Mouse (Mus musculus): ENCODE measurements around the gene Gm7029. TPM values are rescaled to one million over a fixed set of nuclear protein-coding genes. Genes with fewer than 3 reads are reported as not detected.
"Not testable (repeated sequence)": the region's sequence is repeated elsewhere in the genome, so short reads cannot be mapped to it uniquely, and the experiment has no call there.

The Gm7029 gene
- polyA plus RNA-seq, 1 experiment from 2014 or later = not detected

GRCm38 (mm10) chr17:33844196-33844595 is 29.4 kb upstream of the Gm7029 start:
- Histone ChIP-seq H3K4me3 (replicated peaks; ENCODE audit: low read length) (no peak overlapping the region), H3K27me3 (ENCODE audit: control insufficient read depth, insufficient read depth, low read length) (no peaks in the 10 kb centered on the region), H3K36me3 (ENCODE audit: control insufficient read depth, insufficient read depth, low read length) (no peaks in the 10 kb centered on the region), H3K4me2 (ENCODE audit: low read depth, low read length) (no peak overlapping the region), H3K27ac (ENCODE audit: low read length) (no peak overlapping the region), H3K4me1 (ENCODE audit: control insufficient read depth, insufficient read depth, low read length) (peaks cover 11% of the 10 kb centered on the region; the same call in 1 of the 2 replicates), H3K9ac (ENCODE audit: low read length) (peak overlapping the region; percentile 85; the same call in 1 of the 2 replicates), H3K9me3 (replicated peaks; ENCODE audit: control insufficient read depth, low read length) (no peaks in the 10 kb centered on the region)
- no peak for ATAC-seq (ENCODE audit: insufficient read depth, low FRiP score)
- 64% methylated on average over 1 of the region's 1 CpGs for WGBS

- Histone ChIP-seq H3K4me2 (ENCODE audit: low read depth, low read length) (no peak overlapping the region), H3K4me1 (ENCODE audit: control insufficient read depth, insufficient read depth, low read length) (peaks cover 8% of the 10 kb centered on the region; the same call in 1 of the 2 replicates), H3K27ac (ENCODE audit: low read length) (no peak overlapping the region), H3K4me3 (replicated peaks; ENCODE audit: low read length) (no peak overlapping the region), H3K36me3 (ENCODE audit: control insufficient read depth, insufficient read depth, low read length) (no peaks in the 10 kb centered on the region), H3K9me3 (replicated peaks; ENCODE audit: control insufficient read depth, low read length) (no peaks in the 10 kb centered on the region), H3K9ac (ENCODE audit: low read length) (no peak overlapping the region), H3K27me3 (ENCODE audit: control insufficient read depth, insufficient read depth, low read length) (no peaks in the 10 kb centered on the region)
- ATAC-seq (ENCODE audit: insufficient read depth, low FRiP score) = no peak
- WGBS = 86% methylated on average over 8 of the region's 8 CpGs
Measured at GRCm38 (mm10) chr17:33848139-33848538, 25.5 kb upstream of the Gm7029 start.

- Histone ChIP-seq H3K4me3 (replicated peaks; ENCODE audit: low read length) (no peak overlapping the region), H3K27me3 (ENCODE audit: control insufficient read depth, insufficient read depth, low read length) (no peaks in the 10 kb centered on the region), H3K9ac (ENCODE audit: low read length) (no peak overlapping the region), H3K27ac (ENCODE audit: low read length) (no peak overlapping the region), H3K9me3 (replicated peaks; ENCODE audit: control insufficient read depth, low read length) (no peaks in the 10 kb centered on the region), H3K36me3 (ENCODE audit: control insufficient read depth, insufficient read depth, low read length) (no peaks in the 10 kb centered on the region), H3K4me2 (ENCODE audit: low read depth, low read length) (no peak overlapping the region), H3K4me1 (ENCODE audit: control insufficient read depth, insufficient read depth, low read length) (no peaks in the 10 kb centered on the region)
- 22% methylated on average over 1 of the region's 1 CpGs for WGBS
- ATAC-seq (ENCODE audit: insufficient read depth, low FRiP score) = no peak
Measured at GRCm38 (mm10) chr17:33851331-33851730, 22.3 kb upstream of the Gm7029 start.

- Histone ChIP-seq H3K9ac (ENCODE audit: low read length) (no peak overlapping the region), H3K4me1 (ENCODE audit: control insufficient read depth, insufficient read depth, low read length) (no peaks in the 10 kb centered on the region), H3K9me3 (replicated peaks; ENCODE audit: control insufficient read depth, low read length) (no peaks in the 10 kb centered on the region), H3K36me3 (ENCODE audit: control insufficient read depth, insufficient read depth, low read length) (no peaks in the 10 kb centered on the region), H3K27ac (ENCODE audit: low read length) (no peak overlapping the region), H3K4me2 (ENCODE audit: low read depth, low read length) (no peak overlapping the region), H3K27me3 (ENCODE audit: control insufficient read depth, insufficient read depth, low read length) (no peaks in the 10 kb centered on the region), H3K4me3 (replicated peaks; ENCODE audit: low read length) (no peak overlapping the region)
- ATAC-seq (ENCODE audit: insufficient read depth, low FRiP score) = no peak
- 79% methylated on average over 4 of the region's 4 CpGs for WGBS
Measured at GRCm38 (mm10) chr17:33857816-33858215, 15.8 kb upstream of the Gm7029 start.

- Histone ChIP-seq H3K36me3 (ENCODE audit: control insufficient read depth, insufficient read depth, low read length) (no peaks in the 10 kb centered on the region), H3K9ac (ENCODE audit: low read length) (no peak overlapping the region), H3K9me3 (replicated peaks; ENCODE audit: control insufficient read depth, low read length) (no peaks in the 10 kb centered on the region), H3K27ac (ENCODE audit: low read length) (no peak overlapping the region), H3K4me1 (ENCODE audit: control insufficient read depth, insufficient read depth, low read length) (no peaks in the 10 kb centered on the region), H3K4me3 (replicated peaks; ENCODE audit: low read length) (no peak overlapping the region), H3K4me2 (ENCODE audit: low read depth, low read length) (no peak overlapping the region), H3K27me3 (ENCODE audit: control insufficient read depth, insufficient read depth, low read length) (no peaks in the 10 kb centered on the region)
- WGBS = 32% methylated on average over 9 of the region's 9 CpGs
- ATAC-seq (ENCODE audit: insufficient read depth, low FRiP score) = no peak
Measured at GRCm38 (mm10) chr17:33865330-33866030, 8.2 kb upstream of the Gm7029 start.

- 81% methylated on average over 11 of the region's 11 CpGs for WGBS
- Histone ChIP-seq H3K4me3 (replicated peaks; ENCODE audit: low read length) (no peak overlapping the region), H3K36me3 (ENCODE audit: control insufficient read depth, insufficient read depth, low read length) (peaks cover 5% of the 10 kb centered on the region; the same call in 1 of the 2 replicates), H3K9ac (ENCODE audit: low read length) (no peak overlapping the region), H3K4me1 (ENCODE audit: control insufficient read depth, insufficient read depth, low read length) (no peaks in the 10 kb centered on the region), H3K27ac (ENCODE audit: low read length) (no peak overlapping the region), H3K27me3 (ENCODE audit: control insufficient read depth, insufficient read depth, low read length) (no peaks in the 10 kb centered on the region), H3K9me3 (replicated peaks; ENCODE audit: control insufficient read depth, low read length) (no peaks in the 10 kb centered on the region), H3K4me2 (ENCODE audit: low read depth, low read length) (no peak overlapping the region)
- ATAC-seq (ENCODE audit: insufficient read depth, low FRiP score) = no peak
Measured at GRCm38 (mm10) chr17:33874411-33874810, 774 bp downstream of the Gm7029 start.

- not testable (repeated sequence) for H3K27me3 ChIP-seq (ENCODE audit: control insufficient read depth, insufficient read depth, low read length); H3K9me3 ChIP-seq (replicated peaks; ENCODE audit: control insufficient read depth, low read length); H3K4me2 ChIP-seq (ENCODE audit: low read depth, low read length); H3K4me3 ChIP-seq (replicated peaks; ENCODE audit: low read length); H3K9ac ChIP-seq (ENCODE audit: low read length); ATAC-seq (ENCODE audit: insufficient read depth, low FRiP score); H3K27ac ChIP-seq (ENCODE audit: low read length); H3K36me3 ChIP-seq (ENCODE audit: control insufficient read depth, insufficient read depth, low read length); H3K4me1 ChIP-seq (ENCODE audit: control insufficient read depth, insufficient read depth, low read length)
- 79% methylated on average over 5 of the region's 5 CpGs for WGBS
Measured at GRCm38 (mm10) chr17:33875797-33876196, 2.2 kb downstream of the Gm7029 start.

- H3K4me3 ChIP-seq (replicated peaks; ENCODE audit: low read length); H3K4me2 ChIP-seq (ENCODE audit: low read depth, low read length); H3K36me3 ChIP-seq (ENCODE audit: control insufficient read depth, insufficient read depth, low read length); ATAC-seq (ENCODE audit: insufficient read depth, low FRiP score); H3K27ac ChIP-seq (ENCODE audit: low read length); H3K9ac ChIP-seq (ENCODE audit: low read length); H3K9me3 ChIP-seq (replicated peaks; ENCODE audit: control insufficient read depth, low read length); H3K27me3 ChIP-seq (ENCODE audit: control insufficient read depth, insufficient read depth, low read length): not testable (repeated sequence)
- H3K4me1 ChIP-seq (ENCODE audit: control insufficient read depth, insufficient read depth, low read length) = peaks cover 12% of the 10 kb centered on the region
- 92% methylated on average over 10 of the region's 11 CpGs for WGBS
Measured at GRCm38 (mm10) chr17:33884320-33884719, 10.7 kb downstream of the Gm7029 start.

- not testable (repeated sequence) for H3K9ac ChIP-seq (ENCODE audit: low read length); H3K4me2 ChIP-seq (ENCODE audit: low read depth, low read length); H3K4me3 ChIP-seq (replicated peaks; ENCODE audit: low read length); H3K36me3 ChIP-seq (ENCODE audit: control insufficient read depth, insufficient read depth, low read length); H3K27ac ChIP-seq (ENCODE audit: low read length); H3K9me3 ChIP-seq (replicated peaks; ENCODE audit: control insufficient read depth, low read length); H3K27me3 ChIP-seq (ENCODE audit: control insufficient read depth, insufficient read depth, low read length); ATAC-seq (ENCODE audit: insufficient read depth, low FRiP score)
- peaks cover 14% of the 10 kb centered on the region for H3K4me1 ChIP-seq (ENCODE audit: control insufficient read depth, insufficient read depth, low read length)
- WGBS = 41% methylated on average over 2 of the region's 2 CpGs
Measured at GRCm38 (mm10) chr17:33887802-33888201, 14.2 kb downstream of the Gm7029 start.

Data from stomach, embryonic 16.5 days (tissue).